Mouse (Mus musculus) WW6 (cell line): ENCODE measurements around the gene Scrg1.
"Not testable (repeated sequence)": the region's sequence is repeated elsewhere in the genome, so short reads cannot be mapped to it uniquely, and the experiment has no call there.

Experiments
- DNase-seq: peaks from one replicate; pipeline ENCODE4 v3.0.0-alpha.2; 2013; ENCODE audit warnings: low read depth, low spot score

The Scrg1 gene

DNA sequence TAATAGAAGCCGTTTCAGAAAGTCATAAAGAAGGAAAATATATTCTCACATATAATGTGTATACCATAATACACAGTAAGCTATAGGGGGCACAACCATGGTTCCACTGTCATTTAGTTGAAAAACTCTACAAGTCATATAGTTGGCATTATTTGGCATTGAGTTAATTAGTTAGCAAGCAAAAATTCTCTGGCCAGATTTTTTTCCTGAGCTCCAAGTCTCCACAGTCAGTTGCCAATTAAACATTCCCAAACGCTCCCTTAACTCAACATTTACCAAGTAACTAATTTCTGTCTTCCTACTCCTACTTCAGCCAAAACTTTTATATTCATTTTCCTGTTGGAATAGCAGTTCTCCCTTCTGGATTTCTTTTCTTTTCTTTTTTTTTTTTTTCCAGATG, 2.4 kb upstream of the Scrg1 start:
- DNase-seq = no peak

DNA sequence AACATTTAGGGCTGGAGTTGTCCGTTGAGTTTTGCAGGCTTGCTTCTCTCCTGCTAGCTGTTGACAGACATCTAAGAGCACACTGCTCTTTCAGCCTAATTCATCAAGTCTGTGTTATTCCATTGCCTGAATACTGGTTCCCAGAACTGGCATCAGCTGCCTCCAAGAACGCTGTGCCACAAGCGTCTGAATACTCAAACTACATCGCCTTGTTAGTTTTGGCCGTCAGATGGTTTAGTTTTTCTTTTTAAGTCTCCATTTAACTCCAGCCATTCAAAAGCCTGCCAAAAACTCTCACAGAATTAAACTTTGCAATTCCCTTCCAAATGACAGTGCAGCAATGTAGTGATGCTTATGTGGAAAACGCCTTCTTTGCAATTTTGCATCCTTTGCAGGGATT, 1.4 kb downstream of the Scrg1 start:
- no peak for DNase-seq

DNA sequence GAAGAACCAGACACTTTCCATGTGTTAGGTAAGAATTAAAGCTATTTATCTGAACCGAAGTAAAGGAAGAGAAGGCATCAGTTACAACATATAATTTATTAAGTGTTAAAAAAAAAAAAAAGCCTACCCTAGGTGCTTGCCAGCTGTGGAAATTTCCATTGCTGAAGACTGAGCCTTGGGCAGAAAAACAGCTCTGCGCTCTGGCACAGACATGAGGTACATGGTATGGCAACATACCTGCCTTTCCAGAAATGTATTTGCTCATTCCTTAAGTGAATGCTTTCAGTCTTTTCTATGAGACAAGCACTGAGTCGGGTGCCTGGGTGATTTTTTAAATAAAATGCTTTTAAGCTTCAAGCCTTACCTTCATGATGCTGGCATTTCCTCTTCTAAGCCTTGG, 2.2 kb downstream of the Scrg1 start:
- no peak for DNase-seq

DNA sequence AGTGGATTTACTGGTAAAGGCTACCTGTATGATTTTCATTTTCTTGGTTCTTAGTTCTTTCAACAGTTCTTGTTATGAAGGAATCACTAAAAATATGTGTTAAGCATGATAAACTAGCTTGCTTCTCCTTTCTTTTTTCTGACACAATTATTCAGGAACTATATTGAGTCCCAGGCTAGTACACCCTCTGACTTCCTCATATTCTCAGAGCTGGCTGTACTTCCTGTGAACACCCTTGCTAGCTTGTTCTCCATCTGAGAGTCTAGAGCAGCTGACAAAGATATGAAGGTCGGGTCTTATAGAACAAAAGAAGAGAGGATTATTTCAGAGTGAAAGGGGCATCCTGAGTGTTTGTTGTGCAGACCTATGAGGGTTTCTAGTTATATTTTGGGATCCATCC, 7.1 kb downstream of the Scrg1 start:
- no peak for DNase-seq

GRCm38 (mm10) chr8:57463757-57464156, 8.0 kb downstream of the Scrg1 start:
- no peak for DNase-seq

GRCm38 (mm10) chr8:57468624-57469023, 12.9 kb downstream of the Scrg1 start:
- DNase-seq = no peak

DNA sequence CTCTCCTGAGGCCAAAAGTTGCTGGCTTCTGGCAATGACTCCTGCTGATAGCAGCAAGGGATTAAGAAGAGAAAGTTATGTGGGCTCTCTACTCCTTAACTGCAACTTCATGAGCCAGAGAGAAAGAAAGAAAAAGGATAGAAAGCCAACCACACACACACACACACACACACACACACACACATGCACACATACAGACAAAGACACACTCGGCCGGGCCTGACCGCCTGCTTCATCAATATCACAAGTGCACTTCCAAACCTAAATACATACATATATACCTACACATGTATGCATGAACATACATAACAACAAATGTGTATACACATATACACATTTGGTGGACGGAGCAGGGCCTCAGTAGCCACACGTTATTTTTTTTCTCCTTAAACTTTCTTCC, 15.1 kb downstream of the Scrg1 start:
- no peak for DNase-seq

DNA sequence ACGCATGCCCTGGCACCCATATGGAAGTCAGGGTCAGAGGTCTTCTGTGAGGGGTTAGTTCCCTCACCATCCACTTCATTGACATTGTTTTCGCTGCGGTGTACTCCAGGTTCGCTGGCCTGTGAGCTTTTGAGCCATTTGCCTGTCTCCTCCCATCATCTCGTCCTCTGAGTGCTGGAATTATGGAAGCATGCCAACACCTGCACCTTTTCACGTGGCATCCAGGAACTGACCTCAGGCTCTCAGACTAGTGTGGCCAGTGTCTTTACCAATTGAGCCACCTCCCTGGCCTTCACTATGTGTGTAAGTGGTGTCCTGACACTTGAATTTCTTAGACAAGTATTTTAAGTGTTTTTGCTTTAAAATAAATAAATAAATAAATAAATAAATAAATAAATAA, 18.0 kb downstream of the Scrg1 start:
- DNase-seq = no peak

DNA sequence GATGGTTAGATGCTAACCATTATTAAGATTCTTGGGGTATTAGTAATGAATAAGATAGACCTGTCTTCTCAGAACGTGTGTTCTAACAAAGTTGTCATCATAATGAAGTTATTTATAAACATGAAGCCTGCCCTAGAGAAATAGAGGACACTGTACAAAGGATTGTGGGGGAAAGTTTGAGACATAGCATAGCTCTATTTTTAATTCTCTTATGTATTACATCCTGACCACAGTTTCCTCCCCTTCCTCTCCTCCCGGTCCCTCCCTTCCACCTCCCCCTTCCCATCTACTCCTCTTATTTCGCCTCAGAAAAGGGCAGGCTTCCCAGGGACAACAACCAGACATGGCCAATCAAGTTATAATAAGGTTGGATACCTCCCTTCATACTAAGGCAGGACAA, 22.7 kb downstream of the Scrg1 start:
- DNase-seq = no peak

GRCm38 (mm10) chr8:57479700-57480099, 24.0 kb downstream of the Scrg1 start:
- no peak for DNase-seq

GRCm38 (mm10) chr8:57480606-57481005, 24.9 kb downstream of the Scrg1 start:
- no peak for DNase-seq

- DNase-seq = no peak
Measured at GRCm38 (mm10) chr8:57486491-57487440, 31.0 kb downstream of the Scrg1 start.

GRCm38 (mm10) chr8:57487441-57488155, 31.9 kb downstream of the Scrg1 start, which contains the start of gene Sap30:
Gene Sap30 (minus strand): TSS chr8:57487860.
- peak; percentile 98 for DNase-seq

DNA sequence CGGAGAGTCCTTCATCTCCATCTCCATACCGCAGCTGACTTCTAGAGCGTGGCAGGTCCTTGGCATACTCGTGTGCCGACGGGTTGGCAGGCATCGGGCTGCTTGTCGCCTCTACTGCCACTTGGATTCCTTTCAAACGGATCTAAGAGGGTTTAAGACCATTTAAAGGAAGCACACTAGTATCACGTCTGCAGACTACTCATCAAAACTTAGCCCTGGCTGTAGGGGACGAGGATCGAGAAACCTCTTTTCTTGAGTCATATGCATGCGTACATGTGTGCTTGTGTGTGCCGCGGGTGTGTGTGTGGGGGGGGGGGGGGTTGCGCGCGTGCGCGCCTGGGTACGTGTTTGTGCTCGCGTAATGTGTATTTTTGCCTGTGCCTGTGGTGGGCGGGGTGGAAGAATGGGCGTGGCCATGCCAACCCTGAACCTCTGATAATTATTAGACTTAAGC, 32.6 kb downstream of the Scrg1 start:
- DNase-seq = no peak

GRCm38 (mm10) chr8:57489366-57489765, 33.6 kb downstream of the Scrg1 start:
- DNase-seq = no peak

DNA sequence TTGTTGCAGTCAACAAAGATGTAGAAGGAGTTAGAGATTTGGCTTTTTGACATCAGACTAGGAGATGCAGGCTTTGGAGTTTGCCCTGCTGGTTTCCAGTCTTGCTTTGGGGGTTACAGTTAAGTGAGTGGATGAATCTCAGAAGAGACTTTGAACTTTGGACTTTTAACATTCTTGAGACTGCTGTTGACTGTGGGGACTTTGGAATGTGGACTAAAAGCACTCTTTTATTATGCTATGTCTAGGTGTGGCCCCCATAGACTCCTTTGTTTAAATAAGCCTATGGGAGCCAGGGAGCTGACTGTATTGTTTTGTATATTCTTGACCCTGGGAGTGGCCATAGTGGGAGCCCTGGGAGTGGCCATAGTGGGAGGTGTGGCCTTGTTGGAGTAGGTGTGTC, 34.2 kb downstream of the Scrg1 start:
- peak; percentile 88 for DNase-seq

GRCm38 (mm10) chr8:57491873-57492272, 36.1 kb downstream of the Scrg1 start:
- no peak for DNase-seq

DNA sequence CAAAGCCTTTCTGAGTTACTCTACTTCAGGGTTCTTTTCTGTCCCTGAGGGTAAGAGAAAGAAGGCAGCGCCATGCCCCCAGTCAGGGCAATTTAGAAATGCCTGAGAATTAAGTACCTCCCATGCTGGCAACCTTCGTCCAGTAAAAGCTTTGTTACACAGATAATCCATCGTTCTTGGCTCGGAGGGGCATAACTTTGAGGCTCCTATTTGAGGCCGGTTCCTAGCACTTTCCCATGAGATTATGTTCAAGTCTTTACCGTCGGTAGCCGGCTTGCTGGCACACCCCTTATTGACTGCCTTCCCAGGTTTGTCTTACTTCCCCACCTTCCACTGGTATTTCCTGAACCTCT, 42.7 kb downstream of the Scrg1 start:
- DNase-seq = no peak

DNA sequence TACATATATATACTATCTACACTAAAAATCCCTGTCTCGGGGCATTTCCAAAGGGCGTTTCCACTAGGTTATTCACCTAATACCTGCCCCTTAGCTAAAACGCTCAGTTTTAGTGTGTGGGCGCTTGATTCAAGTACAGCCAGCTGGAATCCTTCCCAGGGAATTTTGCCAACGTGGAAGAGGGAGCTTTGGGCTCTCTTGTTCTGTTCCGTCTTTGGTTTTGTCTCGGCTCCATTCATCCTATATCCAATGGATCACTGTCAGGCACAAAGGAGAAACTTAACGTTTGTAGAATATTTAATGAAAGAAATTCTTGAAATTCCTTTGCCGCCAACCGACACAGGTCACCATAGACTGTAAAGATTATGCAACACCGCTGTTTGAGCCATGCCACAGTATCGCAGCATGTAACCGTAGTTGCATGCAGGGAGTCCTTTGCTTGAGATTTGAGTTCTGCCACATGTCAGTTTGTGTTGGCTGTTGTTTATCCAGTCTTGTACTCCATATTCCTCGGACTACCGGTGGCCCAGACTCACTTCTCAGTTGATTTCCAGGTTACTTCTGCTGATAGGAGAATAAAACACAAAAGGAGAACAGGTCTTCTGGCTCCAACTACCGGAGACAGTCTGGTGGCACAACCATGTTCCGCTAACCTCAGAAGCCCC, 43.3 kb downstream of the Scrg1 start:
- no peak for DNase-seq

DNA sequence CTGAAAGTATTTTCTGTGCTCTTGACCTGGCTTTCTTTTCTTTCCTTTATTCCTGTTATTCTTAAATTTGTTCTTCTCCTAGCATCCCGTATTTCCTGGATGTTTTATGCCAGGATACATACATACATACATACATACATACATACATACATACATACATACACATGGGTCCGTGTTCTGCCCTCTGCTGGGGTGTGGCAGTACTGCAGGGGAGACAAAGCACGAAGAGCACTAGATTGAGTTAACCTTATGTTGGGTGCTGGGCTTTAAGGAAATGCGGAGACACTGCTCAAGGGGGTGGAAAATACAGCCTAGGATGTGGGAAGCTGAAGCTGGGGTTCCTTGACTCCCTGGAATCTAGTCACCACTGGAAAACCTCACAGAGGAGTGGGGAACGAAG, 47.9 kb downstream of the Scrg1 start:
- DNase-seq = no peak

DNA sequence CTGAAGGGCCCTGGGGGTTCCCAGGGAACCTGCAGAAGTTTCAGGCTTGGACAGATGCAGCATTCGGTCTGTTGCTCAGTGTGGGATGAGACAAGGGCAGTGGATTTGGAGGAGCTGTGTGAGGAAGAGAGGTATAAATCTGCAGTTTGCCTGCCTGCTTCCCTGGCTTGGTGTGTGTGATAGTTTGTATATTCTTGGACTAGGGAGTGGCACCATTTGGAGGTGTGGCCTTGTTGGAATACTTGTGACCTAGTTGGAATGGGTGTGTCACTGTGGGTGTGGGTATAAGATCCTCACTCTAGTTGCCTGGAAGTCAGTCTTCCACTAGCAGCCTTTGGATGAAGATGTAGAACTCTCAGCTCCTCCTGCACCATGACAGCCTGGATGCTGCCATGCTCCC, 49.8 kb downstream of the Scrg1 start:
- not testable (repeated sequence) for DNase-seq

GRCm38 (mm10) chr8:57507556-57508063, 51.9 kb downstream of the Scrg1 start:
- DNase-seq = no peak
